Mouse (Mus musculus): Measurements from ENCODE around the gene Lect2. TPM values are rescaled to one million over a fixed set of nuclear protein-coding genes. Genes with fewer than 3 reads are reported as not detected.
A peak's percentile ranks its signal among the peaks of the same experiment; 100 is the strongest.

Gene Lect2
- polyA plus RNA-seq (2015; fragmentation: Nextera tagmentation; extraction: Ambion mirVana) = not detected in 2 replicates

GRCm38 (mm10) chr13:56548401-56548800 is at the start of gene Lect2:
Lect2 (minus strand) TSS chr13:56548502.
- Histone ChIP-seq H3K4me3 (no peak within 1 kb of the TSS), H3K36me3 (no peaks in the 10 kb centered on the region), H3K9ac (no peak within 1 kb of the TSS), H3K9me3 (no peaks in the 10 kb centered on the region), H3K4me1 (0 out of 2 replicates have a peak, but pooled peaks cover 5% of the 10 kb centered on the region), H3K27me3 (no peaks in the 10 kb centered on the region), H3K27ac (no peak within 1 kb of the TSS), H3K4me2 (replicated peaks) (no peak within 1 kb of the TSS)
- no peak for ATAC-seq (ENCODE audit: low FRiP score, low read depth)
- 77% methylated on average over 9 of the region's 9 CpGs for WGBS

- Histone ChIP-seq H3K27ac (peak overlapping the region; percentile 55), H3K4me2 (replicated peaks) (no peak overlapping the region), H3K9ac (no peak overlapping the region), H3K9me3 (no peaks in the 10 kb centered on the region), H3K27me3 (no peaks in the 10 kb centered on the region), H3K36me3 (no peaks in the 10 kb centered on the region), H3K4me1 (peaks cover 86% of the 10 kb centered on the region), H3K4me3 (no peak overlapping the region)
- ATAC-seq (ENCODE audit: low FRiP score, low read depth) = no peak
- 82% methylated on average over 4 of the region's 4 CpGs for WGBS
Measured at GRCm38 (mm10) chr13:56597296-56597695, 49.0 kb upstream of the Lect2 start.

- Histone ChIP-seq H3K9me3 (no peaks in the 10 kb centered on the region), H3K9ac (peak overlapping the region; percentile 39; the same call in 1 of the 2 replicates), H3K4me2 (replicated peaks) (no peak overlapping the region), H3K27ac (peak overlapping the region; percentile 33; the same call in 1 of the 2 replicates), H3K36me3 (no peaks in the 10 kb centered on the region), H3K27me3 (no peaks in the 10 kb centered on the region), H3K4me1 (peaks cover 69% of the 10 kb centered on the region), H3K4me3 (no peak overlapping the region)
- ATAC-seq (ENCODE audit: low FRiP score, low read depth) = no peak
- 61% methylated on average over 8 of the region's 8 CpGs for WGBS
Measured at GRCm38 (mm10) chr13:56595246-56595645, 46.9 kb upstream of the Lect2 start.

- 52% methylated on average over 7 of the region's 7 CpGs for WGBS
- peak overlapping the region; percentile 73 for H3K27ac ChIP-seq
Measured at GRCm38 (mm10) chr13:56593961-56594391, 45.7 kb upstream of the Lect2 start.

GRCm38 (mm10) chr13:56593196-56593595 is 44.9 kb upstream of the Lect2 start:
- Histone ChIP-seq H3K4me1 (peaks cover 53% of the 10 kb centered on the region), H3K27me3 (no peaks in the 10 kb centered on the region), H3K4me2 (replicated peaks) (no peak overlapping the region), H3K36me3 (no peaks in the 10 kb centered on the region), H3K9me3 (no peaks in the 10 kb centered on the region), H3K9ac (no peak overlapping the region), H3K27ac (0 out of 2 replicates have a peak overlapping the region, but pooled peaks have one; percentile 73), H3K4me3 (no peak overlapping the region)
- no peak for ATAC-seq (ENCODE audit: low FRiP score, low read depth)
- 88% methylated on average over 5 of the region's 5 CpGs for WGBS

More at GRCm38 (mm10) chr13:56593961-56594391, 45.7 kb upstream of the Lect2 start:
- Histone ChIP-seq H3K4me3 (no peak overlapping the region), H3K4me2 (replicated peaks) (no peak overlapping the region), H3K9ac (no peak overlapping the region), H3K9me3 (no peaks in the 10 kb centered on the region), H3K36me3 (no peaks in the 10 kb centered on the region), H3K4me1 (peaks cover 59% of the 10 kb centered on the region), H3K27me3 (no peaks in the 10 kb centered on the region)
- ATAC-seq (ENCODE audit: low FRiP score, low read depth) = 0 out of 2 replicates have a peak, but pooled peaks have one; percentile 32

GRCm38 (mm10) chr13:56591939-56592338 is 43.6 kb upstream of the Lect2 start:
- Histone ChIP-seq H3K9me3 (no peaks in the 10 kb centered on the region), H3K9ac (no peak overlapping the region), H3K36me3 (no peaks in the 10 kb centered on the region), H3K27me3 (no peaks in the 10 kb centered on the region), H3K4me1 (peaks cover 42% of the 10 kb centered on the region), H3K27ac (no peak overlapping the region), H3K4me2 (replicated peaks) (no peak overlapping the region), H3K4me3 (no peak overlapping the region)
- ATAC-seq (ENCODE audit: low FRiP score, low read depth) = no peak
- 72% methylated on average over 2 of the region's 2 CpGs for WGBS

- ATAC-seq (ENCODE audit: low FRiP score, low read depth) = no peak
- Histone ChIP-seq H3K27me3 (no peaks in the 10 kb centered on the region), H3K9me3 (no peaks in the 10 kb centered on the region), H3K4me2 (replicated peaks) (no peak overlapping the region), H3K36me3 (no peaks in the 10 kb centered on the region), H3K27ac (0 out of 2 replicates have a peak overlapping the region, but pooled peaks have one; percentile 10), H3K4me1 (peaks cover 36% of the 10 kb centered on the region), H3K4me3 (no peak overlapping the region), H3K9ac (no peak overlapping the region)
- WGBS = 90% methylated on average over 8 of the region's 8 CpGs
Measured at GRCm38 (mm10) chr13:56591191-56591590, 42.9 kb upstream of the Lect2 start.

- Histone ChIP-seq H3K27ac (no peak overlapping the region), H3K9ac (no peak overlapping the region), H3K36me3 (no peaks in the 10 kb centered on the region), H3K9me3 (no peaks in the 10 kb centered on the region), H3K4me3 (no peak overlapping the region), H3K27me3 (no peaks in the 10 kb centered on the region), H3K4me2 (replicated peaks) (no peak overlapping the region), H3K4me1 (peaks cover 27% of the 10 kb centered on the region)
- ATAC-seq (ENCODE audit: low FRiP score, low read depth) = no peak
- WGBS = 60% methylated on average over 5 of the region's 5 CpGs
Measured at GRCm38 (mm10) chr13:56590202-56590601, 41.9 kb upstream of the Lect2 start.

- no peak for ATAC-seq (ENCODE audit: low FRiP score, low read depth)
- Histone ChIP-seq H3K4me2 (replicated peaks) (no peak overlapping the region), H3K4me3 (no peak overlapping the region), H3K27me3 (no peaks in the 10 kb centered on the region), H3K9me3 (no peaks in the 10 kb centered on the region), H3K4me1 (peaks cover 25% of the 10 kb centered on the region), H3K9ac (no peak overlapping the region), H3K36me3 (no peaks in the 10 kb centered on the region), H3K27ac (no peak overlapping the region)
- WGBS = 80% methylated on average over 14 of the region's 14 CpGs
Measured at GRCm38 (mm10) chr13:56588454-56589117, 40.3 kb upstream of the Lect2 start.

- H3K36me3 ChIP-seq = no peaks in the 10 kb centered on the region
- no peak overlapping the region for H3K4me3 ChIP-seq
- H3K27ac ChIP-seq = no peak overlapping the region
- H3K4me2 ChIP-seq (replicated peaks) = no peak overlapping the region
- H3K9ac ChIP-seq = no peak overlapping the region
- no peaks in the 10 kb centered on the region for H3K27me3 ChIP-seq
- no peak for ATAC-seq (ENCODE audit: low FRiP score, low read depth)
- peaks cover 39% of the 10 kb centered on the region for H3K4me1 ChIP-seq
- H3K9me3 ChIP-seq = no peaks in the 10 kb centered on the region
- 78% methylated on average over 3 of the region's 3 CpGs for WGBS
Measured at GRCm38 (mm10) chr13:56586046-56586445, 37.7 kb upstream of the Lect2 start.

GRCm38 (mm10) chr13:56582720-56583119 is 34.4 kb upstream of the Lect2 start:
- no peak overlapping the region for H3K4me3 ChIP-seq
- H3K4me1 ChIP-seq = peaks cover 46% of the 10 kb centered on the region
- H3K36me3 ChIP-seq = no peaks in the 10 kb centered on the region
- ATAC-seq (ENCODE audit: low FRiP score, low read depth) = no peak
- H3K27me3 ChIP-seq = no peaks in the 10 kb centered on the region
- H3K9ac ChIP-seq = 0 out of 2 replicates have a peak overlapping the region, but pooled peaks have one; percentile 39
- WGBS = 10% methylated on average over 3 of the region's 3 CpGs
- H3K27ac ChIP-seq = peak overlapping the region; percentile 96
- no peak overlapping the region for H3K4me2 ChIP-seq (replicated peaks)
- no peaks in the 10 kb centered on the region for H3K9me3 ChIP-seq

GRCm38 (mm10) chr13:56581961-56582434 is 33.7 kb upstream of the Lect2 start:
- Histone ChIP-seq H3K27me3 (no peaks in the 10 kb centered on the region), H3K36me3 (no peaks in the 10 kb centered on the region), H3K9me3 (no peaks in the 10 kb centered on the region), H3K4me3 (0 out of 2 replicates have a peak overlapping the region, but pooled peaks have one; percentile 5), H3K4me2 (replicated peaks) (peak overlapping the region; percentile 53), H3K9ac (no peak overlapping the region), H3K4me1 (peaks cover 46% of the 10 kb centered on the region), H3K27ac (peak overlapping the region; percentile 96)
- WGBS = 3% methylated on average over 6 of the region's 6 CpGs
- peak; percentile 98 for ATAC-seq (ENCODE audit: low FRiP score, low read depth)

All from limb, embryonic 13.5 days (tissue).